Mouse (Mus musculus) Patski (cell line): ENCODE data around the gene Samd3. TPM values are rescaled to one million over a fixed set of nuclear protein-coding genes. Genes with fewer than 3 reads are reported as not detected.

Experiments used
- ATAC-seq: fragments of 100-300 bp; one replicate; pipeline ENCODE4 v1.8.0; 2021
- CTCF ChIA-PET: fragments of 350-600 bp; sonication (Branson Sonifier 250); formaldehyde crosslinking; loops from one replicate; lab custom pipeline; 2022; ENCODE audit warnings: inconsistent platforms; lab: Charles Lee
- POLR2A ChIA-PET: fragments of 350-600 bp; sonication (Branson Sonifier 250); formaldehyde crosslinking; loops from one replicate; lab custom pipeline; 2022; ENCODE audit warnings: antibody characterized with exemption, inconsistent platforms; lab: Charles Lee
- DNase-seq: peaks from one replicate; pipeline ENCODE4 v3.0.0-alpha.2; 2011; ENCODE audit warnings: low read depth, low spot score
- H3K27me3 ChIP-seq: fragments of 371-371 bp; one replicate; pipeline ENCODE4 v1.5.1; 2021
- CTCF ChIP-seq: fragments of 100-300 bp; IDR thresholded peaks from one replicate; pipeline ENCODE4 v1.5.1; 2021
- in situ Hi-C: fragments of 300-500 bp; cut with MboI; formaldehyde crosslinking; loops from 3 replicates; pipeline ENCODE4 v1.11.1; 2018; ENCODE audit warnings: low pct_unique_long_range_greater_than_20kb, mixed read lengths
- polyA plus RNA-seq: library from polyadenylated mRNA; unstranded; gene quantifications from one replicate; pipeline ENCODE4 v1.2.3, GENCODE M21; 2021

Samd3 gene
- polyA plus RNA-seq, 1 experiment from 2014 or later = not detected

- POLR2A ChIA-PET = no interaction called here
- DNase-seq = no peak
- no peak for ATAC-seq
- no peak for TF ChIP-seq CTCF
- in situ Hi-C loops = no loop called here
- H3K27me3 ChIP-seq = no peaks in the 10 kb centered on the region
- CTCF ChIA-PET = no interaction called here
These were observed 72.8 kb downstream of the Samd3 start for GRCm38 (mm10) chr10:26302336-26302735.

- TF ChIP-seq CTCF = no peak
- H3K27me3 ChIP-seq = no peaks in the 10 kb centered on the region
- no peak for ATAC-seq
- in situ Hi-C loops = no loop called here
- ChIA-PET CTCF (interaction anchor here (0.8 kb wide), 1 partner anchor 16 kb away, joined by 3 read pairs; no protein-coding TSS in a partner anchor), POLR2A (no interaction called here)
- no peak for DNase-seq
These were observed 74.0 kb downstream of the Samd3 start for GRCm38 (mm10) chr10:26303485-26303884.

- ATAC-seq (no peak), DNase-seq (no peak)
- in situ Hi-C loops = no loop called here
- POLR2A ChIA-PET = no interaction called here
- H3K27me3 ChIP-seq = no peaks in the 10 kb centered on the region
- no peak for TF ChIP-seq CTCF
- CTCF ChIA-PET = interaction anchor here (1.1 kb wide), 2 partner anchors 9 to 13 kb away, joined by 3 to 4 read pairs; no protein-coding TSS in a partner anchor
These were observed 84.8 kb downstream of the Samd3 start for GRCm38 (mm10) chr10:26314327-26314726.

GRCm38 (mm10) chr10:26320679-26321078 is 91.2 kb downstream of the Samd3 start:
- CTCF ChIA-PET = no interaction called here
- ATAC-seq (no peak), DNase-seq (no peak)
- no peaks in the 10 kb centered on the region for H3K27me3 ChIP-seq
- POLR2A ChIA-PET = no interaction called here
- in situ Hi-C loops = no loop called here
- TF ChIP-seq CTCF = no peak

Other genes starting within 250 kb of the Samd3 start
- not detected for gene Gm9767, start 151.5 kb upstream of the Samd3 start, polyA plus RNA-seq
- gene Tmem200a, start 150.7 kb upstream of the Samd3 start, polyA plus RNA-seq = not detected
- gene L3mbtl3, start 146.3 kb downstream of the Samd3 start, polyA plus RNA-seq = 10.9 TPM